Mouse (Mus musculus) right cerebral cortex, postnatal 36 days (tissue): ENCODE data around the gene Sigirr.
A peak's percentile ranks its signal among the peaks of the same experiment; 100 is the strongest.

Experiments used
- DNase-seq, 2 experiments: peaks; one replicate each; pipeline ENCODE4 v3.0.0; 2022; ENCODE audit warnings: low spot score in 2 of 2, mixed read lengths in 1 of 2

The Sigirr gene

GRCm38 (mm10) chr7:141097177-141097576, 3.2 kb downstream of the Sigirr start:
- DNase-seq, result no peak

- no peak for DNase-seq
These were observed 3.7 kb downstream of the Sigirr start for GRCm38 (mm10) chr7:141096649-141097056.

GRCm38 (mm10) chr7:141096021-141096420, 4.4 kb downstream of the Sigirr start:
- DNase-seq, result no peak

GRCm38 (mm10) chr7:141094487-141095205, 5.7 kb downstream of the Sigirr start:
- DNase-seq, result no peak

- no peak for DNase-seq
These were observed 6.4 kb downstream of the Sigirr start for GRCm38 (mm10) chr7:141093950-141094349.

GRCm38 (mm10) chr7:141092051-141092735, 8.2 kb downstream of the Sigirr start:
- peak in 1 of 2 experiments; percentile 32 for DNase-seq

GRCm38 (mm10) chr7:141090228-141090627, 10.1 kb downstream of the Sigirr start:
- DNase-seq, result no peak

GRCm38 (mm10) chr7:141088473-141088872, 11.9 kb downstream of the Sigirr start:
- no peak for DNase-seq

GRCm38 (mm10) chr7:141087894-141088293, 12.5 kb downstream of the Sigirr start:
- DNase-seq, result no peak

- DNase-seq, result no peak
These were observed 20.6 kb downstream of the Sigirr start for GRCm38 (mm10) chr7:141079481-141080449.

- no peak for DNase-seq
These were observed 21.5 kb downstream of the Sigirr start for GRCm38 (mm10) chr7:141078876-141079275.

- DNase-seq, result no peak
These were observed 22.5 kb downstream of the Sigirr start, which contains the start of gene Pkp3 for GRCm38 (mm10) chr7:141077841-141078240. Pkp3 (plus strand) TSS chr7:141078218.

GRCm38 (mm10) chr7:141073782-141074181, 26.6 kb downstream of the Sigirr start:
- no peak for DNase-seq

GRCm38 (mm10) chr7:141072017-141072745, 28.2 kb downstream of the Sigirr start:
- no peak for DNase-seq

- DNase-seq, result peak in 1 of 2 experiments; percentile 65
These were observed 30.1 kb downstream of the Sigirr start for GRCm38 (mm10) chr7:141070058-141070862.

- DNase-seq, result no peak
These were observed 32.0 kb downstream of the Sigirr start for GRCm38 (mm10) chr7:141068351-141068750.

- no peak for DNase-seq
These were observed 35.8 kb downstream of the Sigirr start for GRCm38 (mm10) chr7:141064576-141064975.

GRCm38 (mm10) chr7:141064175-141064574, 36.2 kb downstream of the Sigirr start:
- no peak for DNase-seq

- DNase-seq, result no peak
These were observed 37.0 kb downstream of the Sigirr start for GRCm38 (mm10) chr7:141063353-141063752.

- DNase-seq, result no peak
These were observed 37.8 kb downstream of the Sigirr start for GRCm38 (mm10) chr7:141062525-141062924.
